Mouse (Mus musculus) cerebellum, adult 2 months (tissue): ENCODE results near the gene Fgf18. TPM values are rescaled to one million over a fixed set of nuclear protein-coding genes. Genes with fewer than 3 reads are reported as not detected.

Experiments used
- DNase-seq, 2 experiments: peaks; one replicate each; pipeline ENCODE4 v3.0.0; 2021
- H3K27ac ChIP-seq: fragments of 200-500 bp; 2 replicates; pipeline ENCODE4 v1.5.1; 2012; ENCODE audit warnings: low read length, control low read depth, inconsistent platforms; ENCODE audit not compliant: insufficient read depth
- H3K27me3 ChIP-seq: fragments of 200-500 bp; 2 replicates; pipeline ENCODE4 v1.6.1; 2012; ENCODE audit warnings: inconsistent platforms, mild to moderate bottlenecking, low read length, moderate library complexity; ENCODE audit not compliant: control insufficient read depth, insufficient read depth
- H3K4me1 ChIP-seq: fragments of 200-500 bp; 2 replicates; pipeline ENCODE4 v1.6.1; 2011; ENCODE audit warnings: low read length; ENCODE audit not compliant: control insufficient read depth, insufficient read depth
- H3K4me3 ChIP-seq: fragments of 200-500 bp; replicated peaks from 2 replicates; pipeline ENCODE3; 2011; ENCODE audit warnings: mild to moderate bottlenecking, low read depth, low read length, control low read depth; ENCODE audit not compliant: insufficient read depth
- CTCF ChIP-seq: fragments of 200-500 bp; IDR thresholded peaks from 2 replicates; pipeline ENCODE4 v1.5.1; 2011; ENCODE audit warnings: low read depth, mild to moderate bottlenecking, control low read depth, low read length, moderate library complexity, borderline replicate concordance; ENCODE audit not compliant: insufficient read depth
- POLR2A ChIP-seq: fragments of 200-500 bp; IDR thresholded peaks from 2 replicates; pipeline ENCODE4 v1.6.1; 2011; ENCODE audit warnings: low read length, control low read depth, borderline replicate concordance; ENCODE audit not compliant: insufficient read depth
- WGBS: fragments of 180-500 bp; shearing (Covaris S2); methylation state at CpG from one replicate; pipeline ENCODE4 v1.1.7; 2018; 5-methylcytosine and 5-hydroxymethylcytosine counted together
- polyA plus RNA-seq: library from polyadenylated mRNA; depleted of rRNA; stranded (reverse); fragments of >200 nt; gene quantifications from 2 replicates; pipeline ENCODE4 v1.2.3, GENCODE M21; 2012

Gene Fgf18
- polyA plus RNA-seq, 1 experiment, result 7.2 TPM

- TF ChIP-seq CTCF (no peak), POLR2A (no peak)
- Histone ChIP-seq H3K27me3 (no peaks in the 10 kb centered on the region), H3K4me1 (no peaks in the 10 kb centered on the region), H3K27ac (no peak overlapping the region), H3K4me3 (no peak overlapping the region)
- 85% methylated on average over 4 of the region's 4 CpGs for WGBS
- no peak for DNase-seq
These were observed 9.3 kb upstream of the Fgf18 start for GRCm38 (mm10) chr11:33156436-33157015.

- WGBS, result 79% methylated on average over 3 of the region's 3 CpGs
- no peaks in the 10 kb centered on the region for H3K4me1 ChIP-seq
- H3K27ac ChIP-seq, result no peak overlapping the region
- H3K27me3 ChIP-seq, result no peaks in the 10 kb centered on the region
- TF ChIP-seq POLR2A (no peak), CTCF (no peak)
- DNase-seq, result no peak
- H3K4me3 ChIP-seq, result no peak overlapping the region
These were observed 7.3 kb upstream of the Fgf18 start for GRCm38 (mm10) chr11:33154459-33154858.

- Histone ChIP-seq H3K27me3 (no peaks in the 10 kb centered on the region), H3K4me3 (no peak overlapping the region), H3K27ac (no peak overlapping the region), H3K4me1 (no peaks in the 10 kb centered on the region)
- DNase-seq, result no peak
- TF ChIP-seq CTCF, result no peak
- TF ChIP-seq POLR2A, result no peak
- 87% methylated on average over 1 of the region's 1 CpGs for WGBS
These were observed 5.8 kb upstream of the Fgf18 start for GRCm38 (mm10) chr11:33152997-33153396.

GRCm38 (mm10) chr11:33151780-33152145 lies 4.6 kb upstream of the Fgf18 start:
- Histone ChIP-seq H3K4me1 (no peaks in the 10 kb centered on the region), H3K4me3 (no peak overlapping the region), H3K27ac (no peak overlapping the region), H3K27me3 (0 out of 2 replicates have a peak, but pooled peaks cover 3% of the 10 kb centered on the region)
- WGBS, result 82% methylated on average over 4 of the region's 4 CpGs
- TF ChIP-seq CTCF (no peak), POLR2A (no peak)
- DNase-seq, result no peak

- H3K4me3 ChIP-seq, result no peak overlapping the region
- WGBS, result 81% methylated on average over 3 of the region's 3 CpGs
- TF ChIP-seq CTCF (no peak), POLR2A (no peak)
- peak in 1 of 2 experiments; percentile 2 for DNase-seq
- no peak overlapping the region for H3K27ac ChIP-seq
- 0 out of 2 replicates have a peak, but pooled peaks cover 3% of the 10 kb centered on the region for H3K27me3 ChIP-seq
- no peaks in the 10 kb centered on the region for H3K4me1 ChIP-seq
These were observed 4.1 kb upstream of the Fgf18 start for GRCm38 (mm10) chr11:33151128-33151779.

- H3K27ac ChIP-seq, result no peak overlapping the region
- peak in 1 of 2 experiments; percentile 2 for DNase-seq
- no peak overlapping the region for H3K4me3 ChIP-seq
- TF ChIP-seq POLR2A (no peak), CTCF (no peak)
- H3K4me1 ChIP-seq, result no peaks in the 10 kb centered on the region
- 0 out of 2 replicates have a peak, but pooled peaks cover 3% of the 10 kb centered on the region for H3K27me3 ChIP-seq
These were observed 3.2 kb upstream of the Fgf18 start for GRCm38 (mm10) chr11:33150364-33150763.

GRCm38 (mm10) chr11:33149453-33149852 lies 2.3 kb upstream of the Fgf18 start:
- H3K4me1 ChIP-seq, result no peaks in the 10 kb centered on the region
- H3K27ac ChIP-seq, result no peak overlapping the region
- peak in 1 of 2 experiments; percentile 5 for DNase-seq
- TF ChIP-seq POLR2A (no peak), CTCF (no peak)
- no peak overlapping the region for H3K4me3 ChIP-seq
- 0 out of 2 replicates have a peak, but pooled peaks cover 3% of the 10 kb centered on the region for H3K27me3 ChIP-seq

- 48% methylated on average over 3 of the region's 3 CpGs for WGBS
- no peak for DNase-seq
- Histone ChIP-seq H3K4me1 (no peaks in the 10 kb centered on the region), H3K4me3 (no peak overlapping the region), H3K27me3 (0 out of 2 replicates have a peak, but pooled peaks cover 3% of the 10 kb centered on the region), H3K27ac (no peak overlapping the region)
- TF ChIP-seq POLR2A, result no peak
- TF ChIP-seq CTCF, result no peak
These were observed 1.9 kb upstream of the Fgf18 start for GRCm38 (mm10) chr11:33149088-33149436.
